Mouse (Mus musculus) hindbrain, embryonic 11.5 days (tissue): ENCODE measurements at regions not wholly inside any gene's neighbourhood (a gene's known extent, or its start where the extent isn't known, plus 50 kb on each side); places are given as distances from the start of the nearest gene placed in this dataset.

Experiments
- ATAC-seq: fragments of 200-750 bp; cut with Nextera tagmentation; 2 replicates; pipeline ENCODE4 v1.8.0; 2017; ENCODE audit warnings: mild to moderate bottlenecking, moderate TSS enrichment, moderate library complexity; ENCODE audit not compliant: low FRiP score
- DNase-seq: peaks from one replicate; pipeline ENCODE4 v3.0.0-alpha.2; 2015; ENCODE audit warnings: low spot score
- H3K27ac ChIP-seq: fragments of 300-500 bp; sonication (generic); 2 replicates; pipeline ENCODE4 v1.5.1; 2014; ENCODE audit warnings: mild to moderate bottlenecking, low read depth, low read length
- H3K27me3 ChIP-seq: fragments of 300-500 bp; sonication (generic); 2 replicates; pipeline ENCODE4 v1.6.1; 2014; ENCODE audit warnings: mild to moderate bottlenecking, low read length, moderate library complexity, mixed read lengths; ENCODE audit not compliant: control insufficient read depth, insufficient read depth
- H3K36me3 ChIP-seq: fragments of 300-500 bp; sonication (generic); 2 replicates; pipeline ENCODE4 v1.6.1; 2014; ENCODE audit warnings: mild to moderate bottlenecking, low read length, moderate library complexity, mixed read lengths; ENCODE audit not compliant: control insufficient read depth, insufficient read depth
- H3K4me1 ChIP-seq: fragments of 300-500 bp; sonication (generic); replicated peaks from 2 replicates; pipeline ENCODE4 v1.6.1; 2014; ENCODE audit warnings: low read length, mixed read lengths; ENCODE audit not compliant: control insufficient read depth, insufficient read depth
- H3K4me2 ChIP-seq: fragments of 300-500 bp; sonication (generic); replicated peaks from 2 replicates; pipeline ENCODE4 v1.6.1; 2014; ENCODE audit warnings: mild to moderate bottlenecking, low read depth, low read length
- H3K4me3 ChIP-seq: fragments of 300-500 bp; sonication (generic); 2 replicates; pipeline ENCODE4 v1.5.1; 2014; ENCODE audit warnings: low read depth, low read length
- H3K9ac ChIP-seq: fragments of 300-500 bp; sonication (generic); 2 replicates; pipeline ENCODE4 v1.6.1; 2014; ENCODE audit warnings: low read depth, low read length
- H3K9me3 ChIP-seq: fragments of 300-500 bp; sonication (generic); 2 replicates; pipeline ENCODE4 v1.6.1; 2016; ENCODE audit warnings: low read length; ENCODE audit not compliant: control insufficient read depth
- WGBS: fragments of 180-500 bp; shearing (Covaris S2); extraction: QIAGEN DNeasy Blood & Tissue Kit; methylation state at CpG from one replicate; pipeline ENCODE4 v1.1.7; 2014; 5-methylcytosine and 5-hydroxymethylcytosine counted together

DNA sequence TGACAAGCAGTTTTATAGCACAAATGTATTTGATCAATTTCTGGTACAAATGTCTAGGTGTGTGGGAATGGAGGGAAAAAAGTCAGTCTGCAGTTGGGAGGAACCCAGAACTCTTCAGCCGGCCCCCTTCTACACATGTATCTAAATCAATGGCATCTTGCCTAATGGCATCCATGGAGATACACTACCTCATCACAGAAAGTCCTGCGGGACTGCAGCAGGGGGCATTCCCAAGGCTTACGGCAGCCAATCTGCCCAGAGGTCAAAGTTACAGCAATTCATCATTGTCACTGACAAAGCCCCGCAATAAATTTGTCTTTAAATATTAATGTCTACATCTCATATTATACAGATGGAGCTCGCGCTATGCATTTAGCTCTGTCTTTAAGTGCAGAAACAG is 135.7 kb upstream of the Arhgap5 start:
- Histone ChIP-seq H3K4me2 (no peak overlapping the region), H3K4me3 (no peak overlapping the region), H3K9ac (no peak overlapping the region), H3K27me3 (no peaks in the 10 kb centered on the region), H3K27ac (no peak overlapping the region), H3K36me3 (no peaks in the 10 kb centered on the region), H3K4me1 (no peaks in the 10 kb centered on the region; the same call in 1 of the 2 replicates), H3K9me3 (no peaks in the 10 kb centered on the region)
- peak; percentile 79 for ATAC-seq
- peak; percentile 55 for DNase-seq
- 41% methylated on average over 6 of the region's 6 CpGs for WGBS

DNA sequence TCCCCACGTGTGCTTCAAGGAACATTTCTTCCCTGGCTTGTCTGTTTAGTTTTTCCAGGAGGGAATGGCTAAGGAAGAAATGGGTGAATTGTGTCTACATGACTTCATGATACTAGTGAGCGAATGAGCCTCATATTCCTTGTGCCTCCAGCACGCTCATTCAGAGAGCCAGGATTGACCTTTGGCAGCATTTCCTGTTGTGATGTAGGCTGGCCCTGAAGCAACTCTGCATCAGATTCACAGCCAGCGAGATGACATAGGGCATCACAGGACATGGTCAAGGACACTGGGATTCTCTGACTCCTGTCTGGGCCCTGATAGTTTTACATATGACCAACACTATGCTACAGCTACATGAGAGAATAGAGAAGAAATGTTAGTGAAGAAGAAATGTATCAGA is 135.3 kb upstream of the Arhgap5 start:
- Histone ChIP-seq H3K27ac (no peak overlapping the region), H3K4me2 (no peak overlapping the region), H3K4me3 (no peak overlapping the region), H3K9ac (no peak overlapping the region), H3K4me1 (no peaks in the 10 kb centered on the region; the same call in 1 of the 2 replicates), H3K9me3 (no peaks in the 10 kb centered on the region), H3K36me3 (no peaks in the 10 kb centered on the region), H3K27me3 (no peaks in the 10 kb centered on the region)
- DNase-seq = no peak
- WGBS = 60% methylated on average over 4 of the region's 4 CpGs
- ATAC-seq = 0 out of 2 replicates have a peak, but pooled peaks have one; percentile 40

DNA sequence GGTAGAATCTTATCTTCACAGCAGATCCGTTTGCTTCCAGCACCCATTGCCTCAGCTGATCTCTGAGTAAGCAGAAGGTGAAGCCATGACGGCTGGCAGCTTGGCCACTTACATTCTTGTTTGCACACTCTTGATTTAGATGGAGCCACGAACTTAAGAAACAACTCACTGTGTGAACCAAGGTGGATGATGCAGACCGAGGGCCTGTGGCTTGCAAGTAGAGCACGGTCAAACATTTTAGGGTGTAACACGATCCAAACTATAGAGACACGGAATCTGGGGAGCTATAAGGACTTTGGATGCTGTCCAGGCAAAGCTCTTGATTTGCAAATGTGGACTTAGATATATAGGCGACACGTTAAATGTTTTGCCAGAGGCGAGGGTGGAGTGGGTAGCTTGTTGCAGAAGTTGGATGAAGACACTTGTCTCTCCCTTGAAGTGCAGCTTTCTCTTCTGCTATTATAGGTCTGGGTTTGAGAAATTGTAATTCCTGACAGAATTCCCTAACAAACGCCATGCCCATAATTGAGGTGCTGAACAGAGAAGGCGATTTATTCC is 133.5 kb upstream of the Arhgap5 start:
- DNase-seq = no peak
- H3K9ac ChIP-seq = no peak overlapping the region
- H3K4me3 ChIP-seq = no peak overlapping the region
- no peak for ATAC-seq
- no peaks in the 10 kb centered on the region for H3K9me3 ChIP-seq
- no peak overlapping the region for H3K27ac ChIP-seq
- H3K36me3 ChIP-seq = no peaks in the 10 kb centered on the region
- H3K27me3 ChIP-seq = no peaks in the 10 kb centered on the region
- no peaks in the 10 kb centered on the region; the same call in 1 of the 2 replicates for H3K4me1 ChIP-seq
- 87% methylated on average over 12 of the region's 12 CpGs for WGBS
- H3K4me2 ChIP-seq = no peak overlapping the region

DNA sequence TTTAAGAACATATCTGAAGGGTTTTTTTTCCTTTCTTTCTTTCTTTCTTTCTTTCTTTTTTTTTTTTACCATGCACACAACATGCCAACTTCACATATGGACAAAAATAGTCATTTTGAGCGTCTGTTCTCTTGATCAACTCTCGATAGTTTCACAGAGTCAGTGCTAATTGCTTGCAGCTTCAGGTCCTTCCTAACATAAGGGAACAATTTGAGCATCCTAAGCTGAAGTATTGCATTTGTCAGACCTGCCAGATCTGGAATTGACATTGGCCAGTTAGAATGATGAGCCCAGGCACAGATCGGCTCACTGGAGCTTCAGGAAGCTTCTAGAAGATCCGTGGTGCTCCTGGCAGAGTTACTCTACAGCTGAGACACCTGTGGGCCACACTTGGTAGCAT is 128.7 kb upstream of the Arhgap5 start:
- 85% methylated on average over 4 of the region's 4 CpGs for WGBS
- H3K36me3 ChIP-seq = no peaks in the 10 kb centered on the region
- no peak for ATAC-seq

DNA sequence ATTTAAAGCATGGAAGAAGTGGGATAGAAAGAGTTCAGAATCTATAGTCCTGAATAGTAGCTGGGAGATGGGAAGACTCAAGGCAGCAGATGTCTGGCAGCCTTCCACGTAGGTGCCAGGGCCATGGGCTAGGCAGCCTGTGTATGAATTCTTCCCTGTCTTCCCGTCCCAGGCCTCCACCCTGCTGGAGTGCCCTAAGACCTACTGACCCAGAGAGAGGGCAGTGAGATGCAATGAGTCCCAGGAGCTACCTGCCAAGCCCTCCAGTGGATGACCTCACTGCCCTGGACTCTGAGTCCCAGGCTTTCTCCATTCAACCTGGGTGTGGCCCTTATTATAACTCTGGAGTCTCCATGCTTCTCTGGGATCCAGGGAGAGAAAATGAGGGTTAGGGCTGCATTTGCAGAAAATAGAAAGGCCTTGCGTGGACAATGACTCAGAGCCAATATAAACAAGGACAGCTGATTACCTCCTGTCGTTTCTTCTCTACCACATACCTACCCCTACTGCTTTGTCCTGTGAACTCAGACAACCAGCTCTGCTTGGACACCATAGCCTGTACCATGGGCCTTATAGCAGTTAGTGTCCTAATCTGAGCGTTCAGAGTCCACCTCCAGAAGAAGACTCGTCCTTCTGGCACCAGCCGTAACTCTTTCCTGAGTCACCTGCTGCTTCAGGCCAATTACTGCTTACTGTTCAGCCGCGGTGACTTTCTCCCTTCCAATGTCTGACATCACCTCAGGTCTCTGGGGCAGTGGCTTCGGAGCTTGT is 126.9 kb upstream of the Arhgap5 start:
- Histone ChIP-seq H3K4me1 (peaks cover 2% of the 10 kb centered on the region; the same call in 1 of the 2 replicates), H3K27ac (no peak overlapping the region), H3K4me3 (no peak overlapping the region), H3K9me3 (no peaks in the 10 kb centered on the region), H3K4me2 (no peak overlapping the region), H3K9ac (no peak overlapping the region), H3K36me3 (no peaks in the 10 kb centered on the region), H3K27me3 (no peaks in the 10 kb centered on the region)
- DNase-seq (no peak), ATAC-seq (no peak)
- 81% methylated on average over 10 of the region's 10 CpGs for WGBS

More for the DNA sequence above, 128.7 kb upstream of the Arhgap5 start:
- Histone ChIP-seq H3K9me3 (no peaks in the 10 kb centered on the region), H3K27ac (no peak overlapping the region), H3K27me3 (no peaks in the 10 kb centered on the region), H3K9ac (no peak overlapping the region), H3K4me1 (no peaks in the 10 kb centered on the region), H3K4me3 (no peak overlapping the region), H3K4me2 (no peak overlapping the region)
- DNase-seq = no peak

DNA sequence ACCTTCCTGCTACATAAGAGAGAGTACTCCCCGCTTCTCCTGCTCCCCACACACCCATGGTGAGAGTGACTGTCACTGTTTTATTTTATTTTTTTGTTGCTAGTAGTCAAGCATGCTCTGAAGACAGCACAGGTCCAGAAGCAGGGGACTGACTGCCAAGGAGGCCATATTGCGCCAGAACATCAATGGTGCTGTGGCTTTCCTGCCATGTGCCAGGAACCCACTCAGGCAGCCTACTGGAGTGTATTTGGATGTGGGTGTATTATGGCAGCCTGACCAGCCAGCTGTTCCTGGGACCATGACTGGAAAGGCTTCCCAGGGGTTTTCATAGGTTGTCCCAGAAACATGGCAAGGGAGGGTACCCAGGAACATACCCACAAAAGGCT is 126.3 kb upstream of the Arhgap5 start:
- Histone ChIP-seq H3K27ac (no peak overlapping the region), H3K4me1 (peaks cover 7% of the 10 kb centered on the region; the same call in 1 of the 2 replicates), H3K4me3 (no peak overlapping the region), H3K27me3 (no peaks in the 10 kb centered on the region), H3K4me2 (no peak overlapping the region), H3K36me3 (no peaks in the 10 kb centered on the region), H3K9ac (no peak overlapping the region), H3K9me3 (no peaks in the 10 kb centered on the region)
- DNase-seq (no peak), ATAC-seq (no peak)
- 88% methylated on average over 2 of the region's 2 CpGs for WGBS

DNA sequence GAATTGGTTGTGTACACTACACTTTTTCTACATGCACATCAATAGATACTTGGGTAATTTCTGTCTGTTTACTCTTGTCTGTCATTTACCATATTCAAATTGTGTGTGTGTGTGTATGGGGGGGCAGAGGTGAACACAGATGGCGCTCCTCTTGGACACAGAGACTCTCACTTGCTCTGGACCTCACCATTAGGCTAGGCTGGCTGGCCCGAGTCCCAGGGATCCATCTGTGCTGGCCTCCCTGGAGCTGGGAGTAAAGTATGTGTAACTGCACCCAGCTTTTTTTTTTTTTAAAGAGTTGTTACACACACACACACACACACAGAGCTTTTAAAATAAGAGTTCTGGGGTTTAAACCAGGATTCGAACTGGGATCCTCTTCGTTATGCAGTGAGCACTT is 124.5 kb upstream of the Arhgap5 start:
- WGBS = 94% methylated on average over 4 of the region's 4 CpGs
- no peak overlapping the region for H3K9ac ChIP-seq
- H3K27ac ChIP-seq = no peak overlapping the region
- H3K27me3 ChIP-seq = no peaks in the 10 kb centered on the region
- H3K4me1 ChIP-seq = peaks cover 7% of the 10 kb centered on the region; the same call in 1 of the 2 replicates
- no peak for ATAC-seq
- H3K36me3 ChIP-seq = no peaks in the 10 kb centered on the region
- no peak for DNase-seq
- no peak overlapping the region for H3K4me2 ChIP-seq
- no peak overlapping the region for H3K4me3 ChIP-seq
- no peaks in the 10 kb centered on the region for H3K9me3 ChIP-seq

DNA sequence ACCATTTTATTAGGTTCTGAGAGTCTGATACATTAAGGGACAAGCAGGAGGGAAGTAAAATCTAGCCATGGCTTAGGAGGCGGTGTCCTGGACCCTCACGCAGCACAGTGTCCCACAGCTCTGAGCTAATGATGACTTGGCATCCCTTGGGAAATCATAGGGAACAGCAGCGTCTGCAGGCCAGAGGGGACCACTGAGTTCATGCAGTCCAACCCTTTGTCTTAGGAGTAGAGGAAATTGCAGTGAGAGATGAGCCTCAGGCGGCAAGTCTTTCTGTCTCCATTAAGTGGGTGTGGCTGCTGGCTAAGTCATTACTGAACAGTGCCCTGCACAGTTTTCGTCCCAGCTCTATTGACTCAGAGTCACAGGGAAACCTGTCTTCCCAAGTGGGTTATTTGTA is 123.8 kb upstream of the Arhgap5 start:
- 54% methylated on average over 5 of the region's 5 CpGs for WGBS
- Histone ChIP-seq H3K9ac (no peak overlapping the region), H3K4me3 (no peak overlapping the region), H3K4me1 (peaks cover 7% of the 10 kb centered on the region; the same call in 1 of the 2 replicates), H3K27ac (peak overlapping the region; percentile 55), H3K27me3 (no peaks in the 10 kb centered on the region), H3K4me2 (no peak overlapping the region), H3K9me3 (no peaks in the 10 kb centered on the region), H3K36me3 (no peaks in the 10 kb centered on the region)
- DNase-seq = peak; percentile 61
- ATAC-seq = peak; percentile 81
